ENCODE assay signal across 13 mouse cellular contexts in genomic region chr2:29689495-29689894, GRCm38 (mm10).
"Had no signal": no experiment of that assay in that cellular context is flagged by ENCODE, and none has a peak within 500 bp of the region (broad histone marks: within the 10 kb centered on the region; RNA-seq: fewer than 3 reads in every experiment).

No protein-coding gene starts in this region.

- DNase-seq: kidney, adult 11 months; kidney, postnatal 14 days; left cerebral cortex, postnatal 4 days; lung, postnatal 14 days; right cerebral cortex, postnatal 4 days; spleen, adult 18-20 months; thymus, adult 18-20 months; thymus, postnatal 14 days had no signal

- H3K4me3 ChIP-seq: limb, embryonic 13.5 days; lung, embryonic 15.5 days; midbrain, embryonic 15.5 days; neural tube, embryonic 12.5 days had no signal

- H3K27me3 ChIP-seq: limb, embryonic 13.5 days; lung, embryonic 15.5 days; midbrain, embryonic 15.5 days; neural tube, embryonic 12.5 days had no signal

- H3K27ac ChIP-seq: limb, embryonic 13.5 days; lung, embryonic 15.5 days; macrophage; midbrain, embryonic 15.5 days; neural tube, embryonic 12.5 days had no signal

- H3K9ac ChIP-seq: limb, embryonic 13.5 days; lung, embryonic 15.5 days; midbrain, embryonic 15.5 days; neural tube, embryonic 12.5 days had no signal

- H3K9me3 ChIP-seq: limb, embryonic 13.5 days; lung, embryonic 15.5 days; midbrain, embryonic 15.5 days; neural tube, embryonic 12.5 days had no signal

- H3K4me2 ChIP-seq: limb, embryonic 13.5 days; lung, embryonic 15.5 days; midbrain, embryonic 15.5 days; neural tube, embryonic 12.5 days had no signal

- H3K4me1 ChIP-seq: limb, embryonic 13.5 days; lung, embryonic 15.5 days; midbrain, embryonic 15.5 days; neural tube, embryonic 12.5 days had no signal

- ATAC-seq: midbrain, embryonic 15.5 days had no signal
